17 mouse cellular contexts compared by ENCODE assay signal in genomic region chr13:71967341-71968250, GRCm38 (mm10). TPM values are rescaled to one million over a fixed set of nuclear protein-coding genes. Genes with fewer than 3 reads are reported as not detected.
DNase-seq lines count a peak whose midpoint lies in the region; ATAC-seq and TF ChIP-seq lines count a peak whose summit lies in the region.
"Had no signal": no experiment of that assay in that cellular context is flagged by ENCODE, and none has a peak within 500 bp of the region (broad histone marks: within the 10 kb centered on the region; RNA-seq: fewer than 3 reads in every experiment).

No protein-coding gene starts in this region.

- H3K36me3 ChIP-seq in heart, embryonic 13.5 days = no peaks in the 10 kb centered on the region
- H3K36me3 ChIP-seq in hindbrain, embryonic 14.5 days (replicated peaks; ENCODE audit: control insufficient read depth, insufficient read depth) = no peaks in the 10 kb centered on the region
- H3K36me3 ChIP-seq in midbrain, postnatal 0 days (ENCODE audit: insufficient read depth, low read length) = no peaks in the 10 kb centered on the region
- no peaks in the 10 kb centered on the region for H3K36me3 ChIP-seq in thymus, adult 2 months (ENCODE audit: control insufficient read depth, insufficient read depth, low read length)
- H3K36me3 ChIP-seq in intestine, embryonic 15.5 days = no peaks in the 10 kb centered on the region
- H3K36me3 ChIP-seq: limb, embryonic 13.5 days had no signal

- TF ChIP-seq POLR2A in thymus, adult 2 months (IDR thresholded peaks at IDR 0.05; ENCODE audit: control insufficient read depth, extremely low read depth, insufficient read depth, low read length, poor library complexity) = no peak

- peaks cover 98% of the 10 kb centered on the region for H3K27me3 ChIP-seq in heart, embryonic 13.5 days (replicated peaks)
- H3K27me3 ChIP-seq in hindbrain, embryonic 14.5 days (ENCODE audit: control insufficient read depth, insufficient read depth, low read length) = peaks cover 73% of the 10 kb centered on the region
- H3K27me3 ChIP-seq in midbrain, postnatal 0 days (ENCODE audit: insufficient read depth, low read length) = peaks cover 33% of the 10 kb centered on the region
- peaks cover 8% of the 10 kb centered on the region; the same call in 1 of the 2 replicates for H3K27me3 ChIP-seq in thymus, adult 2 months (ENCODE audit: control insufficient read depth, insufficient read depth, low read length)
- peaks cover 88% of the 10 kb centered on the region for H3K27me3 ChIP-seq in intestine, embryonic 15.5 days (replicated peaks)

- H3K4me1 ChIP-seq in heart, embryonic 13.5 days = peaks cover 24% of the 10 kb centered on the region
- peaks cover 14% of the 10 kb centered on the region; the same call in 1 of the 2 replicates for H3K4me1 ChIP-seq in hindbrain, embryonic 14.5 days (replicated peaks; ENCODE audit: control insufficient read depth, insufficient read depth, low read length)
- H3K4me1 ChIP-seq in midbrain, postnatal 0 days (ENCODE audit: insufficient read depth, low read length) = no peaks in the 10 kb centered on the region
- H3K4me1 ChIP-seq in thymus, adult 2 months (replicated peaks; ENCODE audit: control insufficient read depth, insufficient read depth, low read length) = no peaks in the 10 kb centered on the region
- H3K4me1 ChIP-seq in intestine, embryonic 15.5 days (replicated peaks) = peaks cover 12% of the 10 kb centered on the region

- H3K4me3 ChIP-seq in heart, embryonic 13.5 days = peak overlapping the region; percentile 31
- peak overlapping the region; percentile 10 for H3K4me3 ChIP-seq in hindbrain, embryonic 14.5 days (replicated peaks; ENCODE audit: low read length)
- no peak overlapping the region for H3K4me3 ChIP-seq in midbrain, postnatal 0 days (ENCODE audit: low read depth, low read length)
- H3K4me3 ChIP-seq in thymus, adult 2 months (ENCODE audit: control insufficient read depth, insufficient read depth, low read length) = no peak overlapping the region
- no peak overlapping the region for H3K4me3 ChIP-seq in intestine, embryonic 15.5 days (replicated peaks)
- H3K4me3 ChIP-seq: limb, embryonic 13.5 days had no signal

- 4% methylated on average over 28 of the region's 28 CpGs for WGBS in heart, embryonic 13.5 days
- 3% methylated on average over 28 of the region's 28 CpGs for WGBS in hindbrain, embryonic 14.5 days
- 7% methylated on average over 28 of the region's 28 CpGs for WGBS in midbrain, postnatal 0 days
- 11% methylated on average over 28 of the region's 28 CpGs for WGBS in thymus, adult 2 months
- WGBS in intestine, embryonic 15.5 days = 5% methylated on average over 28 of the region's 28 CpGs

- no peak for ATAC-seq in heart, embryonic 13.5 days (ENCODE audit: extremely low read depth, insufficient number of reproducible peaks, low FRiP score, low TSS enrichment)
- ATAC-seq in hindbrain, embryonic 14.5 days (ENCODE audit: low FRiP score) = no peak
- no peak for ATAC-seq in midbrain, postnatal 0 days (ENCODE audit: low FRiP score)
- ATAC-seq in intestine, embryonic 15.5 days = no peak

- DNase-seq in heart, postnatal 14 days = no peak
- DNase-seq in ZHBTc4 (ENCODE audit: low read depth, low spot score) = peak; percentile 18
- DNase-seq in hindbrain, embryonic 14.5 days (ENCODE audit: low spot score) = no peak
- no peak for DNase-seq in midbrain, postnatal 0 days (ENCODE audit: low spot score)
- no peak for DNase-seq in kidney, adult 18-20 months
- DNase-seq in thymus, adult 2 months = no peak
- DNase-seq: adrenal gland, postnatal 14 days; cerebellum, adult 11 months; gastrocnemius, postnatal 36 days; kidney, adult 8-10 months; lung, postnatal 36 days had no signal

- no peak for TF ChIP-seq CTCF in midbrain, postnatal 0 days (IDR thresholded peaks at IDR 0.05)
- TF ChIP-seq CTCF in thymus, adult 2 months (IDR thresholded peaks at IDR 0.05; ENCODE audit: borderline replicate concordance, control insufficient read depth, extremely low read depth, insufficient read depth, low read length, poor library complexity) = no peak

- peak overlapping the region; percentile 62 for H3K4me2 ChIP-seq in heart, embryonic 13.5 days
- peak overlapping the region; percentile 33 for H3K4me2 ChIP-seq in hindbrain, embryonic 14.5 days (replicated peaks)
- H3K4me2 ChIP-seq in midbrain, postnatal 0 days (ENCODE audit: low read depth, low read length, poor library complexity, severe bottlenecking) = peak overlapping the region; percentile 29
- H3K4me2 ChIP-seq in intestine, embryonic 15.5 days (replicated peaks) = no peak overlapping the region
- H3K4me2 ChIP-seq: limb, embryonic 13.5 days had no signal

- H3K27ac ChIP-seq in heart, embryonic 13.5 days (replicated peaks) = no peak overlapping the region
- H3K27ac ChIP-seq in hindbrain, embryonic 14.5 days = no peak overlapping the region
- no peak overlapping the region for H3K27ac ChIP-seq in midbrain, postnatal 0 days (ENCODE audit: low read depth, low read length)
- no peak overlapping the region for H3K27ac ChIP-seq in thymus, adult 2 months (ENCODE audit: control insufficient read depth, insufficient read depth, low read length)
- no peak overlapping the region for H3K27ac ChIP-seq in intestine, embryonic 15.5 days
- H3K27ac ChIP-seq: limb, embryonic 13.5 days had no signal

- intact Hi-C loops in heart, postnatal 14 days (cut with DNase I) = no loop called here

- H3K9me3 ChIP-seq in heart, embryonic 13.5 days = no peaks in the 10 kb centered on the region
- no peaks in the 10 kb centered on the region for H3K9me3 ChIP-seq in hindbrain, embryonic 14.5 days (ENCODE audit: control insufficient read depth, low read length)
- H3K9me3 ChIP-seq in midbrain, postnatal 0 days (ENCODE audit: low read length) = no peaks in the 10 kb centered on the region
- no peaks in the 10 kb centered on the region for H3K9me3 ChIP-seq in intestine, embryonic 15.5 days
- H3K9me3 ChIP-seq: limb, embryonic 13.5 days had no signal

- H3K9ac ChIP-seq in heart, embryonic 13.5 days = no peak overlapping the region
- no peak overlapping the region for H3K9ac ChIP-seq in hindbrain, embryonic 14.5 days
- H3K9ac ChIP-seq in midbrain, postnatal 0 days (replicated peaks; ENCODE audit: low read length, poor library complexity, severe bottlenecking) = no peak overlapping the region
- no peak overlapping the region for H3K9ac ChIP-seq in intestine, embryonic 15.5 days
- H3K9ac ChIP-seq: limb, embryonic 13.5 days had no signal

RNA-seq across cellular contexts. Expression of gene Irx1, which starts 4.1 kb away (rescaled TPM):
- polyA plus RNA-seq in heart, embryonic 13.5 days (2015; fragmentation: Nextera tagmentation; extraction: Ambion mirVana) = 1.7 and 2.8 TPM in 2 replicates
- total RNA-seq in heart, postnatal 14 days (2021) = 1 to 10 TPM; 4.4 to 5.4 TPM
- 4.0 and 4.7 TPM in 2 replicates for polyA plus RNA-seq in hindbrain, embryonic 14.5 days (2014; fragmentation: Nextera tagmentation; extraction: Ambion mirVana)
- total RNA-seq in midbrain, postnatal 0 days (2014; rRNA removed) = 93.0 and 96.1 TPM in 2 replicates
- 8.3 and 9.1 TPM in 2 replicates for polyA plus RNA-seq in midbrain, postnatal 0 days (2015; fragmentation: Nextera tagmentation; extraction: Ambion mirVana)
- 0.80 and 0.94 TPM in 2 replicates for polyA plus RNA-seq in thymus, adult 2 months (2012; rRNA removed)
- not detected in 2 replicates for polyA plus RNA-seq in intestine, embryonic 15.5 days (2015; fragmentation: Nextera tagmentation; extraction: Ambion mirVana)
- total RNA-seq: gastrocnemius, postnatal 36 days; neutrophil, adult 5-6 weeks had no signal
- polyA plus RNA-seq: small intestine, adult 2 months; testis, adult 2 months had no signal

Comparison
In these comparisons a context has a peak if more than half of its experiments do, and no peak if none do; other contexts are left out.
1. H3K4me3 ChIP-seq: peak in heart, embryonic 13.5 days (single experiment) and hindbrain, embryonic 14.5 days (single experiment); none in midbrain, postnatal 0 days (single experiment), thymus, adult 2 months (single experiment) and intestine, embryonic 15.5 days (single experiment).